In genomic region chr19:57272824-57273613, GRCm38 (mm10) we compare ENCODE assay signal across 8 mouse cellular contexts. TPM values are rescaled to one million over a fixed set of nuclear protein-coding genes. Genes with fewer than 3 reads are reported as not detected.
DNase-seq lines count a peak whose midpoint lies in the region; ATAC-seq and TF ChIP-seq lines count a peak whose summit lies in the region.

No protein-coding gene starts in this region.

- no peak overlapping the region for H3K9ac ChIP-seq in hindbrain, embryonic 11.5 days (ENCODE audit: low read depth, low read length)
- no peak overlapping the region for H3K9ac ChIP-seq in forebrain, postnatal 0 days
- H3K9ac ChIP-seq in stomach, postnatal 0 days (ENCODE audit: low read length): no peak overlapping the region

- no peaks in the 10 kb centered on the region for H3K9me3 ChIP-seq in hindbrain, embryonic 10.5 days
- no peaks in the 10 kb centered on the region for H3K9me3 ChIP-seq in hindbrain, embryonic 11.5 days (ENCODE audit: control insufficient read depth, low read length)
- H3K9me3 ChIP-seq in forebrain, postnatal 0 days (ENCODE audit: low read length): no peaks in the 10 kb centered on the region
- no peaks in the 10 kb centered on the region for H3K9me3 ChIP-seq in stomach, postnatal 0 days (ENCODE audit: control insufficient read depth, low read length)

- TF ChIP-seq CTCF in forebrain, postnatal 0 days (IDR thresholded peaks at IDR 0.05; ENCODE audit: low read depth): no peak
- no peak for TF ChIP-seq CTCF in stomach, postnatal 0 days (IDR thresholded peaks at IDR 0.05; ENCODE audit: low read depth)

- H3K27me3 ChIP-seq in hindbrain, embryonic 10.5 days (ENCODE audit: insufficient read depth, poor library complexity, severe bottlenecking): peaks cover 13% of the 10 kb centered on the region
- H3K27me3 ChIP-seq in hindbrain, embryonic 11.5 days (ENCODE audit: control insufficient read depth, insufficient read depth, low read length): no peaks in the 10 kb centered on the region
- no peaks in the 10 kb centered on the region for H3K27me3 ChIP-seq in forebrain, postnatal 0 days (ENCODE audit: insufficient read depth, low read length)
- H3K27me3 ChIP-seq in stomach, postnatal 0 days (ENCODE audit: control insufficient read depth, insufficient read depth, low read length): no peaks in the 10 kb centered on the region

- WGBS in hindbrain, embryonic 10.5 days: 51% methylated on average over 13 of the region's 13 CpGs
- WGBS in hindbrain, embryonic 11.5 days: 42% methylated on average over 13 of the region's 13 CpGs
- WGBS in forebrain, postnatal 0 days: 53% methylated on average over 13 of the region's 13 CpGs
- WGBS in stomach, postnatal 0 days: 38% methylated on average over 13 of the region's 13 CpGs

- DNase-seq in hindbrain, embryonic 10.5 days (ENCODE audit: low spot score): no peak
- no peak for DNase-seq in hindbrain, embryonic 11.5 days (ENCODE audit: low spot score)
- peak; percentile 68 for DNase-seq in adrenal gland, postnatal 10 days
- peak; percentile 63 for DNase-seq in forebrain, postnatal 0 days
- DNase-seq in heart, postnatal 4 days: peak; percentile 78
- peak; percentile 62 to 79 for DNase-seq in left cerebral cortex, adult 9 months (ENCODE audit: low spot score in 2 of 2)
- DNase-seq in stomach, postnatal 0 days (ENCODE audit: low spot score): peak; percentile 84

- H3K4me3 ChIP-seq in hindbrain, embryonic 10.5 days: no peak overlapping the region
- no peak overlapping the region for H3K4me3 ChIP-seq in hindbrain, embryonic 11.5 days (ENCODE audit: low read depth, low read length)
- no peak overlapping the region for H3K4me3 ChIP-seq in forebrain, postnatal 0 days (ENCODE audit: low read depth, low read length)
- no peak overlapping the region for H3K4me3 ChIP-seq in stomach, postnatal 0 days (ENCODE audit: low read depth, low read length)

- no peak overlapping the region for H3K4me2 ChIP-seq in hindbrain, embryonic 11.5 days (replicated peaks; ENCODE audit: low read depth, low read length)
- no peak overlapping the region for H3K4me2 ChIP-seq in forebrain, postnatal 0 days (ENCODE audit: low read depth)
- peak overlapping the region; percentile 34 for H3K4me2 ChIP-seq in stomach, postnatal 0 days (replicated peaks; ENCODE audit: low read depth)

- no peak for ATAC-seq in hindbrain, embryonic 11.5 days (ENCODE audit: low FRiP score)
- peak; percentile 77 for ATAC-seq in forebrain, postnatal 0 days
- ATAC-seq in megakaryocyte, adult 5-6 weeks (ENCODE audit: poor library complexity, severe bottlenecking): peak; percentile 70
- ATAC-seq in stomach, postnatal 0 days (ENCODE audit: low FRiP score, low TSS enrichment): peak; percentile 89

- H3K36me3 ChIP-seq in hindbrain, embryonic 10.5 days: no peaks in the 10 kb centered on the region
- H3K36me3 ChIP-seq in hindbrain, embryonic 11.5 days (ENCODE audit: control insufficient read depth, insufficient read depth, low read length): no peaks in the 10 kb centered on the region
- no peaks in the 10 kb centered on the region for H3K36me3 ChIP-seq in forebrain, postnatal 0 days (ENCODE audit: insufficient read depth)
- no peaks in the 10 kb centered on the region for H3K36me3 ChIP-seq in stomach, postnatal 0 days (ENCODE audit: control insufficient read depth, insufficient read depth, low read length)

- no peak for TF ChIP-seq EP300 in stomach, postnatal 0 days (optimal IDR thresholded peaks at IDR 0.05)

- H3K27ac ChIP-seq in hindbrain, embryonic 10.5 days: peak overlapping the region; percentile 23; the same call in 1 of the 2 replicates
- H3K27ac ChIP-seq in hindbrain, embryonic 11.5 days (ENCODE audit: low read depth, low read length): no peak overlapping the region
- no peak overlapping the region; the same call in 1 of the 2 replicates for H3K27ac ChIP-seq in forebrain, postnatal 0 days (ENCODE audit: low read depth, low read length)
- H3K27ac ChIP-seq in stomach, postnatal 0 days (replicated peaks): peak overlapping the region; percentile 73

- peaks cover 38% of the 10 kb centered on the region for H3K4me1 ChIP-seq in hindbrain, embryonic 10.5 days (replicated peaks)
- H3K4me1 ChIP-seq in hindbrain, embryonic 11.5 days (replicated peaks; ENCODE audit: control insufficient read depth, insufficient read depth, low read length): 0 out of 2 replicates have a peak, but pooled peaks cover 4% of the 10 kb centered on the region
- H3K4me1 ChIP-seq in forebrain, postnatal 0 days (ENCODE audit: insufficient read depth): peaks cover 10% of the 10 kb centered on the region
- H3K4me1 ChIP-seq in stomach, postnatal 0 days (replicated peaks; ENCODE audit: control insufficient read depth, insufficient read depth): peaks cover 3% of the 10 kb centered on the region; the same call in 1 of the 2 replicates

RNA-seq across cellular contexts. Expression of gene Ablim1, which starts 41.7 kb away (rescaled TPM):
- polyA plus RNA-seq in hindbrain, embryonic 10.5 days (2016; fragmentation: Nextera tagmentation; extraction: Ambion mirVana): 16.1 and 17.7 TPM in 2 replicates
- polyA plus RNA-seq in hindbrain, embryonic 11.5 days (2014; fragmentation: Nextera tagmentation; extraction: Ambion mirVana): 18.3 and 18.6 TPM in 2 replicates
- 10 to 100 TPM; 83.6 to 94.5 TPM for total RNA-seq in adrenal gland, postnatal 10 days (2021)
- total RNA-seq in forebrain, postnatal 0 days (2014; rRNA removed): 76.9 and 78.5 TPM in 2 replicates
- polyA plus RNA-seq in forebrain, postnatal 0 days (2015; fragmentation: Nextera tagmentation; extraction: Ambion mirVana): 46.2 and 47.8 TPM in 2 replicates
- total RNA-seq in heart, postnatal 4 days (2021): 100 to 1,000 TPM; 312 to 353 TPM
- 1.7 and 3.6 TPM in 2 replicates for total RNA-seq in megakaryocyte, adult 5-6 weeks (2015)
- 2.6 and 3.2 TPM in 2 replicates for total RNA-seq in megakaryocyte, adult 5-6 weeks (2017)
- polyA plus RNA-seq in stomach, postnatal 0 days (2015; fragmentation: Nextera tagmentation; extraction: Ambion mirVana): 61.8 and 62.0 TPM in 2 replicates

Comparison
In these comparisons a context has a peak if more than half of its experiments do, and no peak if none do; other contexts are left out.
1. H3K27ac ChIP-seq: peak in hindbrain, embryonic 10.5 days (single experiment) and stomach, postnatal 0 days (single experiment); none in hindbrain, embryonic 11.5 days (single experiment) and forebrain, postnatal 0 days (single experiment).
2. DNase-seq: peak in adrenal gland, postnatal 10 days (single experiment), forebrain, postnatal 0 days (single experiment), heart, postnatal 4 days (single experiment), left cerebral cortex, adult 9 months (2 of 2) and stomach, postnatal 0 days (single experiment); none in hindbrain, embryonic 10.5 days (single experiment) and hindbrain, embryonic 11.5 days (single experiment).
3. RNA of gene Ablim1, which starts 41.7 kb away (total RNA-seq): 312 to 353 TPM in heart, postnatal 4 days, 83.6 to 94.5 TPM in adrenal gland, postnatal 10 days and 76.9 to 78.5 TPM in forebrain, postnatal 0 days; 1.7 to 3.6 TPM in megakaryocyte, adult 5-6 weeks; every median in the first group is over 10 times any median in the second.